Mouse (Mus musculus) midbrain, embryonic 10.5 days (tissue): ENCODE data around the gene Zfp219. TPM values are rescaled to one million over a fixed set of nuclear protein-coding genes. Genes with fewer than 3 reads are reported as not detected.

Experiments
- DNase-seq: peaks from one replicate; pipeline ENCODE4 v3.0.0-alpha.2; 2017; ENCODE audit warnings: low spot score
- H3K27ac ChIP-seq: fragments of 300-500 bp; sonication (generic); replicated peaks from 2 replicates; pipeline ENCODE4 v1.5.1; 2016; ENCODE audit warnings: mild to moderate bottlenecking
- H3K27me3 ChIP-seq: fragments of 300-500 bp; sonication (generic); 2 replicates; pipeline ENCODE4 v1.6.1; 2016; ENCODE audit warnings: low read depth, mild to moderate bottlenecking; ENCODE audit not compliant: poor library complexity, severe bottlenecking
- H3K36me3 ChIP-seq: fragments of 300-500 bp; sonication (generic); 2 replicates; pipeline ENCODE4 v1.6.1; 2016; ENCODE audit warnings: mild to moderate bottlenecking, moderate library complexity
- H3K4me1 ChIP-seq: fragments of 300-500 bp; sonication (generic); 2 replicates; pipeline ENCODE4 v1.6.1; 2016
- H3K4me3 ChIP-seq: fragments of 300-500 bp; sonication (generic); 2 replicates; pipeline ENCODE4 v1.5.1; 2016; ENCODE audit warnings: mild to moderate bottlenecking, moderate library complexity
- H3K9me3 ChIP-seq: fragments of 300-500 bp; sonication (generic); replicated peaks from 2 replicates; pipeline ENCODE4 v1.6.1; 2016; ENCODE audit warnings: mild to moderate bottlenecking
- WGBS: fragments of 180-500 bp; shearing (Covaris S2); methylation state at CpG from one replicate; pipeline ENCODE4 v1.1.7; 2016; 5-methylcytosine and 5-hydroxymethylcytosine counted together
- polyA plus RNA-seq: library from polyadenylated mRNA; unstranded; fragments of >200 nt; fragmentation: Nextera tagmentation; extraction: Ambion mirVana; gene quantifications from 2 replicates; pipeline ENCODE4 v1.2.1, GENCODE M21; 2016

The Zfp219 gene
- polyA plus RNA-seq, 1 experiment from 2014 or later: 89.4 TPM

DNA sequence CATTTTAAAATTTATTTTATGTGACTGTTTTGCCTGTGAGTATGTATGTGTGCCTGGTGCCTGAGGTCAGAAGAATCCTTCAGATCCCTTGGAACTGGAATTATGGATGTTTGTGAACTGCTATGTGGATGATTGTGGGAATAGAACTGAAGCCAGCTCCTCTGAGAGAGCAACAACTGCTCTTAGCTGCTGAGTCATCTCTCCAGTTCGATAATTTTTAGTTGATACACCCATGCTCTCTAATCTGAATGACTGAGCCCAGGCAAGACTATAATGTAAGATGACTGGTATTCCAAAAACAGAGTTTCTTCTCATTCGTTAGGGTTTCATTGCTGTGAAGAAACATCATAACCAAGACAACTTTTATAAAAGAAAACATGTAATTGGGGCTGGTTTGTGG lies 3.6 kb upstream of the Zfp219 start:
- no peak for DNase-seq
- Histone ChIP-seq H3K36me3 (no peaks in the 10 kb centered on the region), H3K4me1 (peaks cover 42% of the 10 kb centered on the region), H3K9me3 (no peaks in the 10 kb centered on the region), H3K27ac (peak overlapping the region; percentile 88; the same call in 1 of the 2 replicates), H3K4me3 (no peak overlapping the region), H3K27me3 (no peaks in the 10 kb centered on the region)
- WGBS: 90% methylated on average over 2 of the region's 2 CpGs

DNA sequence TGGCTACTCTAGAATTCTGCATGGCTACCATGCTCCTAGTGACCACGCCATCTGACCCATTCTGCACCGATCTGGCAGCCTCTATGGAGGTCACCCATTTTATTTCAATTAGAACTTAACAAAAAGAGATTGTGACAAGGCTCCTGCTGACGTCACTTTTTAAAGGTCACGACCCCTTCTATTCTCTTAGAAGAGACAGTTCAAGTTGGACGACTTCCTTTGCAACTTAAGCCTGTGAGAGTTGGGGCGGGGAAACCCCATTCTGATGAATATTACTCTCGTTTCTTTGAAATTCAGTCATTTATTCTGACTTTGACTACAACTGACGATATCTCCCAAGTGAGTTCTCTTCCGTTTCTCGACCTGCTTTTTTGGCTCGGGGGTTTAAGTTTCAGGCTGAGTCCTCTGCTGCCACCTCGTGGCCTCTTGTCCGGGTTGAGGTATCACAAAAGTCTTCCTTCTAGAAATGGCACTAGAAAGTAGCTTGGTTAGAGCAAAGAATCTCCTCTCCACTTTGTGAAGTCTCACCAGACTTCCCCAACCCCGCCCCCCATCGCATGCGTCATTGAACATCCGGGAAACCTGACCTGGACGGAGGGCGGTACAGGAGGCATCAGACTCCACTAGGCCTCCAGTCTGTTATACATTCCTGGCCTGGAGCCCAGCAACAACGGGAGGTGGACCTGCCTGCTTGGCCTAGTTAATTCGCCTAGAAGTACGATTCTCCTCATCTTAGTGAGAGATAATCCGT lies 2.4 kb upstream of the Zfp219 start:
- peaks cover 55% of the 10 kb centered on the region for H3K4me1 ChIP-seq
- H3K27me3 ChIP-seq: no peaks in the 10 kb centered on the region
- 4% methylated on average over 23 of the region's 23 CpGs for WGBS
- H3K4me3 ChIP-seq: peak overlapping the region; percentile 45
- H3K27ac ChIP-seq: peak overlapping the region; percentile 88
- peak; percentile 91 for DNase-seq
- peaks cover 4% of the 10 kb centered on the region; the same call in 1 of the 2 replicates for H3K36me3 ChIP-seq
- no peaks in the 10 kb centered on the region for H3K9me3 ChIP-seq

DNA sequence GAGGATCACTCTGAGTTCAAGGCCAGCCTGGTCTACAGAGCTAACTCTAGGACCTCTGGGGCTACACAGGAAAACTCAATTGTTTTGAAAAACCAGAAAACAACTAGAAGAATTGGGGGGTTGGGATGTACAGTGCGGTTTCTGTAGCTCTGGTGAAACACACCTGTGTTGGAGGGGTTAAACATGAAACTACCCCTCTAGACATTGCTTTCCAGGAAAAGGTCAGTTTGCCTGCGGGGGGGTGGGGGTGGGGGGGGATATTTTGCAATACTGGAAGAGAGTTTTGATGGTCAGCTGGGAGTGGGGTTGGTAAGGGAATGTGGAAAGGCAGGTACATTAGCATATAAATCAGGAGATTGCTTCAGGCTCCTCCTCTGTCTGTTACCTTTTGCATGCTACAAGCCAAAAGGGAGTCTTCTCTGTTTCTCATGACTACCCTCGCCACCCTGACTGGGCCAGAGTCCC lies 1.7 kb upstream of the Zfp219 start:
- H3K4me3 ChIP-seq: peak overlapping the region; percentile 45
- H3K27me3 ChIP-seq: no peaks in the 10 kb centered on the region
- H3K9me3 ChIP-seq: no peaks in the 10 kb centered on the region
- DNase-seq: no peak
- H3K27ac ChIP-seq: peak overlapping the region; percentile 88
- peaks cover 60% of the 10 kb centered on the region for H3K4me1 ChIP-seq
- peaks cover 4% of the 10 kb centered on the region; the same call in 1 of the 2 replicates for H3K36me3 ChIP-seq
- 58% methylated on average over 3 of the region's 3 CpGs for WGBS

DNA sequence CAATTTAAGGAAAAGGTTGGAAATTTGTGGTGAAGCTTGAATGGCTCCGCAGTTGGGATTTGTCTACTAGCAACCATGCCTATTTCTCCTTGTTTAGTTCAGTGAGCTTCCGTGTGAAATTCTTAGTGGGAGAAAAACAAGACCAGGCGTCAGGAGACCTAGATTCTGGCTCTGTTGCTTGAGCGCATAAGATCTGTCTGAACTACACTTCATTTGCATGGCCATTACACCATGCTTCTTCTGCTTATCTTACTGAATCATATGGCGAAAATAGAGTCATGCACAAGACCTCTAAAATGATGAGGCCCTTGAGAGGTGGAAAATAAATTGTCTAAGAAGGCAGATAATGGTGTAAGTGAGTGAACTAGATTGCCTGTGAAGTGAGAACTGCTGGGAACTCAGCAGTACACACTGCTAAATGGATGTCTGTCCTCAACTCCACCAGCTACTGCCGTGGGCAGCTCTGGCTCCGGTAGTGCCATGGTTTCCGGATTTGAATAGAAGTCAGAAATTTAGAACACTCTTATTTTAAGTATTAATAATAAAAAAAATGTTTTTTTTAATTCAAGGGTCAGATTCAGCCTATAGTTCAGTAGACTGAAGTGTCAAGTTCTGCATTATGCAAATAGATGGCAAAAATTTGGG lies 1.2 kb upstream of the Zfp219 start:
- 92% methylated on average over 8 of the region's 8 CpGs for WGBS
- no peaks in the 10 kb centered on the region for H3K9me3 ChIP-seq
- H3K36me3 ChIP-seq: peaks cover 4% of the 10 kb centered on the region; the same call in 1 of the 2 replicates
- H3K27ac ChIP-seq: peak overlapping the region; percentile 98
- no peaks in the 10 kb centered on the region for H3K27me3 ChIP-seq
- peaks cover 66% of the 10 kb centered on the region for H3K4me1 ChIP-seq
- DNase-seq: no peak
- no peak overlapping the region for H3K4me3 ChIP-seq

DNA sequence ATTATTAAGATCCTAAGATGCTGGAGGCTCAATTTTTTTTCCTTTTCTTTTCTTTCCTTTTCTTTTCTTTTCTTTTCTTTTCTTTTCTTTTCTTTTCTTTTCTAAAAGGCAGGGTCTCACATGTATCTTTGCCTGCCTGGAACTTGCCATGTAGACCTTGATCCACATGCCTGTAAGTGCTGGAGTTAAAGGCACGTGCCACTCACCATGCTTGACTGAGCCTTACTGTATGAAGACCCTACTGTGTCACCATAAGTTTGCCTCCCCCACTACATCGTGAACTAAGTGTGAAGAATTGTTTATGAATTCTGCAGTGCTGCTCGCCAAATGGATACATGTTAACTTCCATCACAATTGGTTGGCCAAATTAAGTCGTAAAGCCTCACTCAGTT lies 601 bp upstream of the Zfp219 start:
- no peak for DNase-seq
- H3K9me3 ChIP-seq: no peaks in the 10 kb centered on the region
- peak overlapping the region; percentile 98 for H3K27ac ChIP-seq
- peaks cover 4% of the 10 kb centered on the region; the same call in 1 of the 2 replicates for H3K36me3 ChIP-seq
- H3K4me1 ChIP-seq: peaks cover 72% of the 10 kb centered on the region
- 81% methylated on average over 4 of the region's 4 CpGs for WGBS
- no peaks in the 10 kb centered on the region for H3K27me3 ChIP-seq
- H3K4me3 ChIP-seq: peak overlapping the region; percentile 59

DNA sequence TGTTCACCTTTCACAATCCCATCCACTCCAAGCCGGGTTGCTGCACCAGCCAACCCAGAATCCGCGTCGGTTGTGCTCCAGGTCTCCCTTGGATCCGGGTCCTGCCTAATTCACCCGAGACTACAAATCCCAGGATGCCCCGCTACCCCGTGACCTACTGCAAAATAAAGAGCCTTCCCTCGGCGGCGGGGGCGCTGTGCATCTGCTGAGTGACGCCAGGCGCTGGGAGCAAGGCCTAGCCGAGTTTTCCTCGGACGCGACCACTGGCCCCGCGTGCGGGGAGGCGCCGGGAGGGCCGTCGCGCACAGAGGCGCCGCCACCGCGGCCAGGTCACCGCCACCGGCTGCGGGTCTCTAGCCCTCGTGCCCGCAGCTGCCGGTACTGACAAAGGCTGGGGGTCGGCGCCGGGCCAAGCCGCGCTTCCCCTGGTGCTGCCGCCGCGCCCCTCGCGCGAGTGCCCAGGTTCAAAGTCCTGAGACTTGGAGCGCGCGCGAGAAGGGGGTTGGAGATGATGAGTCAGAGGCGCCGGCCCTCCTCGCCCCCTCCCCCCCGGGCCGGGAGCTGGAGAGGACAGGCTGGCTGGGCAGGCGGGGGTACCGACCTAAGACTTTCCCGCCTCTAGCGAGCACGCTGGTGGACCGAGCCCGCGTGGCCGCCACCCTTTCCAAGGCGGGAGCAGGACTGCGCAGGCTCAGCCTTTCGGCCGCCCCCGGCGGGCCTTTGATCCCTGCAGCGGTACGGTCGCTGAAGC lies 768 bp downstream of the Zfp219 start:
- Histone ChIP-seq H3K9me3 (no peaks in the 10 kb centered on the region), H3K27ac (peak overlapping the region; percentile 98), H3K4me1 (peaks cover 85% of the 10 kb centered on the region), H3K27me3 (no peaks in the 10 kb centered on the region), H3K36me3 (peaks cover 4% of the 10 kb centered on the region; the same call in 1 of the 2 replicates), H3K4me3 (peak overlapping the region; percentile 59)
- WGBS: under 1% methylated on average over 73 of the region's 74 CpGs
- peak; percentile 98 for DNase-seq

DNA sequence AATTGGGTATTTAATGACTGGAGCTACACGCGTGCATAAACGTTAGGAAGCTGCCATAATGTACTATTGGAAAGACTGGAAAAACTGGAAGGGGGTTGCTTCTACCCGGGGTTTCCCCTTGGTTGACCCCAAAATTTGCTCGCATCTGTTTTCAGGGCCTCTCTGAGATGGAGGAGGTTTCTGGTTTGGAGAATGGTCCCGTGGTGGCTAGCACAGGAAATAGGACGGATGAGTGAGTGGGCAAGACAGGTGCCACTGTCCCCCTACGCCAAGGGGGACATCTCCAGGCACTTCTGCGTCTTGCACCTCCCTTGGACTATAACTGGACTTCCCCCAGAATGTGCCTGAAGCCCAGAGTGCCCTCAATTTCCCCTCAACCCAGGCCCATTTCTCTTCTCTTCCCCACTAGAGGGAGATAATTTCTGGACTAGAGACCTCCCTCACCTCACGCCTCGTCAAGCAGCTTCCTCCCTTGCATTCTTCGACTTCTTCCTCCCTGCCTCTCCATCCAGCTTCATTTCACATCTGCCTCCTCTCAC lies 1.4 kb downstream of the Zfp219 start:
- no peak for DNase-seq
- H3K36me3 ChIP-seq: peaks cover 4% of the 10 kb centered on the region; the same call in 1 of the 2 replicates
- no peaks in the 10 kb centered on the region for H3K27me3 ChIP-seq
- peak overlapping the region; percentile 59 for H3K4me3 ChIP-seq
- H3K4me1 ChIP-seq: peaks cover 85% of the 10 kb centered on the region
- H3K27ac ChIP-seq: peak overlapping the region; percentile 98
- WGBS: 38% methylated on average over 12 of the region's 12 CpGs
- no peaks in the 10 kb centered on the region for H3K9me3 ChIP-seq

DNA sequence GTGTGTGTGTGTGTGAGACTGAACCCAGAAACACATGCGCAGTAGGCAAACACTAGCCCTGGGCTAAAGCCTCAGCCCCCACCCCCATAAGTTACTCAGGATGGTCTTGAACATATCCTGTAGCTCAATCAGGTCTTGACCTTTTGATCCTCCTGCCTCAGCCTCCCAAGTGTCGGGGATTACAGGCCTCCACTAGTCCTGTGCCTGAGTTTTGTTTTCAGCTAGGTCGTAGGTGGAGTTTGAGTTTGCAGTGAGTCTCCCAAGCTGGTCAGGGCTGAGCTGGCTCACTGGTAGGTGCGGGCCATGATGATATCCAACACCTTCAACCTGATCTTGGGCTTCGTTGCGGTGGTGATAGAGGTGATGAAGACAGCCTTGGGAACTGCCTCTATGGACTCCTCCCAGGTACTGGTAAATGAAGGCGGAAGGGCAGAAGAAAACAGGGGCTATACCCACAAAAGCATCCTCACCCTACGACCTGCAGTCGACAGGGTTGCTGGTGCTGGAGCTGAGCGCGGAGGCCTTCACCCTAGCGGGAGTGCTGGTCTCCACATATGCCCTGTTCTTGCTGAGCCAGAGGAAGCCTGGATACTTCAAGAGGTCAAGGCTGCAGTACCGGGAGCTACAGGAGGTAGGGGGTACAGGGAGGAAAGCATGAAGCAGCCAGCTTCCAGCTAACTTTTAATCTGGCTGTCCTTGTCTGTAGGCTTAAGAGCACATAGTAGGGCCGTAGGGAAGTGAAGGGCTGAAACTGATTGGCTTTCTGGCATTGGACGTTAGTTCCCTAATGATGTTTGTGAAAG lies 2.1 kb downstream of the Zfp219 start:
- 89% methylated on average over 15 of the region's 15 CpGs for WGBS
- Histone ChIP-seq H3K27me3 (no peaks in the 10 kb centered on the region), H3K4me3 (peak overlapping the region; percentile 59), H3K36me3 (peaks cover 4% of the 10 kb centered on the region; the same call in 1 of the 2 replicates), H3K9me3 (no peaks in the 10 kb centered on the region), H3K4me1 (peaks cover 80% of the 10 kb centered on the region), H3K27ac (peak overlapping the region; percentile 98)
- DNase-seq: peak; percentile 18

DNA sequence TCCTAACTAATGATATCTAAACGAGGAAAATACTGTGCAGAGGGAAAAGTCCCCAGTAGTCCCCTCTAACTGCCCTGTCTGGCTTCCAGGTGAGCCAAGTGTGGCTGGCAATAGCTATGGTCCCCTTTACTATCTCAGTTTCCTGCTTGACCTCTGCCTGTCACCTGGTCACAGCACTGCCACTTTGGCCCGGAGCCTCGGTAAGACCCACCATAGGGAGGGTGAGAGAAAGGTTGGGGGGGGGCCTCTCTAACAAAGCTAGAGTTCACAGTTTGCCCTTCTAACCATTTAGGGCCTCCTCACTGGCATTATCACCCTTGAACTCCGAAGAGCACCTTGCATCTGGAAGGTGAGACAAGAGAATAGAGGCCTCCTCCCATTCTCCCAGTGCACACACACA lies 2.9 kb downstream of the Zfp219 start:
- Histone ChIP-seq H3K9me3 (no peaks in the 10 kb centered on the region), H3K27me3 (no peaks in the 10 kb centered on the region), H3K36me3 (peaks cover 4% of the 10 kb centered on the region; the same call in 1 of the 2 replicates), H3K4me3 (no peak overlapping the region), H3K27ac (no peak overlapping the region), H3K4me1 (peaks cover 80% of the 10 kb centered on the region)
- WGBS: 86% methylated on average over 4 of the region's 4 CpGs
- DNase-seq: no peak

DNA sequence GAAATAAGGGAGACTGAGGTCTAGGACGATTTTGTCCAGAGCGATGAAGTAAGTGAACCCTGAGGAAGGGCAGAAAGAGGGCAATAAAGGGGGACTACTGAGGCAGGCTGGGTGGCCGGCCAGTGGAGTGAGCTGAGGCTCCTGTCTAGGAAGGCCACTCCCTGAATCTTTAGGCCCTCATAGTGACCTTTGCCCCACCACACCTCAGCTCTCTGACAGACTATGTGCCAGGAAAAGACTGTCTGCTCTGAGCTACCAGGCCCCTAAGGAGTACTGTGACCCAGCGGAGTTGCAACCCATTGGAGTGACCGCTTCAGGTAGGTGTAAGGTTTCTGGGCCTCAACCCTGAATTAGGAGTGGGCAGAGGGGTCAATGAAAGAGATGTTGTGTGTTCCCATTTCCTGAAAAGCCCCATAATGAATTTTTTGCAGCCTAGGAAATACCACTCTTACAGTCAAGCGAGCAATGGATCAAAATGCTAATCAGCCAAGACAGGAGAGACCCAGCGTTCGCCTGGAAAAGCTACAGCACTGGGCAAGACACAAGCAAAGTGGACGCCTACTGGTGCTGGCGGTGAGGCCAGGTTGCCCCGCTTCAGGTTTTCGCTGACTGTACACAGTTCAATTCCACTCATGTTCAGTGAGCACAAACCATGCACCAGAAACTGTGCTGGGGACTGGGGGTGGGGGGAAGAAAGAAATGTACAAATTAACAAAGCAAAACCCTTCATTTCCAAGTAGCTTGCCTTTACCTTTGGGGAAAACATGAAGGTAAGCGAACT lies 3.7 kb downstream of the Zfp219 start:
- peak overlapping the region; percentile 24 for H3K4me3 ChIP-seq
- peaks cover 4% of the 10 kb centered on the region; the same call in 1 of the 2 replicates for H3K36me3 ChIP-seq
- H3K27ac ChIP-seq: peak overlapping the region; percentile 100
- no peaks in the 10 kb centered on the region for H3K27me3 ChIP-seq
- WGBS: 79% methylated on average over 13 of the region's 13 CpGs
- H3K9me3 ChIP-seq: no peaks in the 10 kb centered on the region
- no peak for DNase-seq
- H3K4me1 ChIP-seq: peaks cover 80% of the 10 kb centered on the region

DNA sequence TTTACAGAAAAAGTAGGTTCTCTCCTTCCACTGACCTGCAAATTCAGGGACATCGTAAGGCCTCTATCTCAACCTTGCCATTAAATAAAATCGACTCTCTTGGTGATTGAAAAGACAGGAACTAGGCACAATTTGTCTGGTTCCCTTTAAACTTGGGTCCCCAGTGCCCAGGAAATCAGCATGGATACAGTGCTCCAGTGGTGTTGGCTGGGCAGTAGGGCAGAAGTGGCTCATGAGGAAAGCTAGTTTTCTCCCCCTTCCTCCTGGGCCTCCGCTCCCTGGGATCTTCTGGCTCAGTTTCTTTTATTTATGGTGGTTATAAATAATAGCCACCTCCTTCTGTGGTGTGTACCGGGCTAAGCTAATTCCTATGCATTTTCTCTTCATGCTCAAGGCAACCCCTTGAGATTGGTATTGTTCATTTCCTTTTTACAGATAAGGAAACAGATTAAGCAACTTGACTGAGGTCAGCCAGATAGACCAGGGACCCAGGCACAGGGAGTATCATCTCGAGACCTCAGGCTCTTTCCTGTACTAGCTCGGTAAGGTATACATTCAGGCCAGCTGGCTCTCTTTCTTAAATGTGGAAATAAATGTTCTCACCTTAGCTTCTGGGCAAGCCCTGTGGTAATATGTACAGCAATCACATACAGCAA lies 5.0 kb downstream of the Zfp219 start, which contains the start of gene Tmem253:
TSS of gene Tmem253 (plus strand) at position 214 of the 656 bp plus-strand sequence.
- Histone ChIP-seq H3K27ac (peak within 1 kb of the TSS; percentile 100), H3K36me3 (peaks cover 4% of the 10 kb centered on the region; the same call in 1 of the 2 replicates), H3K27me3 (no peaks in the 10 kb centered on the region), H3K4me1 (peaks cover 80% of the 10 kb centered on the region), H3K4me3 (peak within 1 kb of the TSS; percentile 85), H3K9me3 (no peaks in the 10 kb centered on the region)
- 48% methylated on average over 6 of the region's 6 CpGs for WGBS
- no peak for DNase-seq
